Mouse (Mus musculus) intestine, embryonic 16.5 days (tissue): Measurements from ENCODE around the gene Best3. TPM values are rescaled to one million over a fixed set of nuclear protein-coding genes. Genes with fewer than 3 reads are reported as not detected.

Experiments
- ATAC-seq: fragments of 200-750 bp; cut with Nextera tagmentation; 2 replicates; pipeline ENCODE4 v1.8.0; 2017; ENCODE audit warnings: moderate TSS enrichment, moderate library complexity
- H3K27ac ChIP-seq: fragments of 300-500 bp; sonication (generic); 2 replicates; pipeline ENCODE4 v1.5.1; 2014; ENCODE audit warnings: mild to moderate bottlenecking, low read length
- H3K27me3 ChIP-seq: fragments of 300-500 bp; sonication (generic); replicated peaks from 2 replicates; pipeline ENCODE4 v1.6.1; 2014; ENCODE audit warnings: low read length, control low read depth, mixed read lengths; ENCODE audit not compliant: control insufficient read depth, insufficient read depth
- H3K36me3 ChIP-seq: fragments of 300-500 bp; sonication (generic); 2 replicates; pipeline ENCODE4 v1.6.1; 2014; ENCODE audit warnings: low read length, control low read depth; ENCODE audit not compliant: control insufficient read depth, insufficient read depth
- H3K4me1 ChIP-seq: fragments of 300-500 bp; sonication (generic); 2 replicates; pipeline ENCODE4 v1.6.1; 2014; ENCODE audit warnings: low read length, control low read depth, mixed read lengths; ENCODE audit not compliant: control insufficient read depth, insufficient read depth
- H3K4me2 ChIP-seq: fragments of 300-500 bp; sonication (generic); 2 replicates; pipeline ENCODE4 v1.6.1; 2014; ENCODE audit warnings: low read depth, low read length, control low read depth
- H3K4me3 ChIP-seq: fragments of 300-500 bp; sonication (generic); 2 replicates; pipeline ENCODE4 v1.5.1; 2014; ENCODE audit warnings: mild to moderate bottlenecking, low read length
- H3K9ac ChIP-seq: fragments of 300-500 bp; sonication (generic); 2 replicates; pipeline ENCODE4 v1.6.1; 2014; ENCODE audit warnings: low read depth, low read length
- H3K9me3 ChIP-seq: fragments of 300-500 bp; sonication (generic); 2 replicates; pipeline ENCODE4 v1.6.1; 2016; ENCODE audit warnings: low read length, control low read depth; ENCODE audit not compliant: control insufficient read depth
- WGBS: fragments of 180-500 bp; shearing (Covaris S2); extraction: QIAGEN DNeasy Blood & Tissue Kit; methylation state at CpG from one replicate; pipeline ENCODE4 v1.1.7; 2014; 5-methylcytosine and 5-hydroxymethylcytosine counted together
- polyA plus RNA-seq: library from polyadenylated mRNA; unstranded; fragments of >200 nt; fragmentation: Nextera tagmentation; extraction: Ambion mirVana; gene quantifications from 2 replicates; pipeline ENCODE4 v1.2.1, GENCODE M21; 2015

Gene Best3
- polyA plus RNA-seq, 1 experiment from 2014 or later = not detected

DNA sequence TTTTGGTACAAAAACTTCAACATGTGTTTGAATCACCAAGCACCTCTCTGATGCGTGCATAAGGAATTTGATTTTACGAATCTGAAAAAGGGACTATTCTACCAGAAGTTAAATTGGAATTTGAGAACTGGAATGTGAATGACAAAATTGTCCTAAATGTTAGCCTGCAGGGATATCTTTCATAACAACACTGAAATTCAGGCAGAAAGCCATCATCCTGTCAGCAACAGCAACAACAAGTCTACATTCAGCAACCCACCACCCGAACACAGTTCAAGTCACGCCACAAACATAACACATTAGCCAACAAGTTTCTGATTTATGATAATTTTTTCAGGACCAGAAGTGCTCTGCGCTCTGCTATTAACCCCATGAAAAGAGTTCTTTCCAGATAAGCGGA lies 30.9 kb upstream of the Best3 start:
- no peaks in the 10 kb centered on the region for H3K36me3 ChIP-seq
- no peak overlapping the region for H3K27ac ChIP-seq
- H3K4me2 ChIP-seq = no peak overlapping the region
- H3K4me3 ChIP-seq = no peak overlapping the region
- H3K9ac ChIP-seq = no peak overlapping the region
- peaks cover 7% of the 10 kb centered on the region for H3K9me3 ChIP-seq
- 93% methylated on average over 6 of the region's 6 CpGs for WGBS
- no peak for ATAC-seq
- H3K4me1 ChIP-seq = peaks cover 3% of the 10 kb centered on the region; the same call in 1 of the 2 replicates
- H3K27me3 ChIP-seq = no peaks in the 10 kb centered on the region

GRCm38 (mm10) chr10:116956483-116957158 lies 29.5 kb upstream of the Best3 start:
- H3K4me3 ChIP-seq = no peak overlapping the region
- WGBS = 94% methylated on average over 11 of the region's 11 CpGs
- peaks cover 7% of the 10 kb centered on the region for H3K9me3 ChIP-seq
- H3K9ac ChIP-seq = no peak overlapping the region
- no peaks in the 10 kb centered on the region for H3K4me1 ChIP-seq
- H3K36me3 ChIP-seq = no peaks in the 10 kb centered on the region
- no peak for ATAC-seq
- H3K4me2 ChIP-seq = no peak overlapping the region
- no peak overlapping the region for H3K27ac ChIP-seq
- no peaks in the 10 kb centered on the region for H3K27me3 ChIP-seq

GRCm38 (mm10) chr10:116957867-116958551 lies 28.1 kb upstream of the Best3 start:
- 48% methylated on average over 5 of the region's 5 CpGs for WGBS
- Histone ChIP-seq H3K9ac (no peak overlapping the region), H3K4me3 (no peak overlapping the region), H3K36me3 (no peaks in the 10 kb centered on the region), H3K4me1 (no peaks in the 10 kb centered on the region), H3K27ac (no peak overlapping the region), H3K27me3 (no peaks in the 10 kb centered on the region), H3K9me3 (peaks cover 4% of the 10 kb centered on the region; the same call in 1 of the 2 replicates), H3K4me2 (no peak overlapping the region)
- ATAC-seq = no peak

- Histone ChIP-seq H3K4me3 (no peak overlapping the region), H3K4me1 (no peaks in the 10 kb centered on the region), H3K9me3 (no peaks in the 10 kb centered on the region), H3K36me3 (no peaks in the 10 kb centered on the region), H3K27me3 (no peaks in the 10 kb centered on the region), H3K4me2 (no peak overlapping the region), H3K9ac (no peak overlapping the region), H3K27ac (no peak overlapping the region)
- no peak for ATAC-seq
- 84% methylated on average over 14 of the region's 14 CpGs for WGBS
These were observed 24.0 kb upstream of the Best3 start for GRCm38 (mm10) chr10:116962152-116962551.

DNA sequence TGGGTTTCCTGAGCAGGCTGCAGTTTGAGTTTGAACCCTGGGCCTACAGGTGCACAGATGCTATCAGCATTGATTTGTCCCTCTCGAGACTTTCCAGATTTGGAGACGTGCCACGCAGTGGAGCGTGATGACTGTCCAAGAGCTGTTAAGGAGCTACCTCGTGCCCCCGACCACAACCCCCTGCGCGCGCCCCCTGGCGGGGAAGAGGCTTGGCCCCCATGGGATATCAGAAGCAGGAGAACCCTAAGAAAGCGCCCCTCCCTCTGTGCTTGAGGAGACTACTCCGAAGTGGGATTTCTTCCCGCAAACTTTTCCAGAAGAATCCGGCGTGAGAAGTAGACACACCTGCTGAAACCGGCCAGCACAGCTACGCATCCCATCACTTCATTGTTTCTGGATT lies 23.3 kb upstream of the Best3 start:
- no peaks in the 10 kb centered on the region for H3K9me3 ChIP-seq
- H3K9ac ChIP-seq = no peak overlapping the region
- ATAC-seq = no peak
- H3K4me1 ChIP-seq = no peaks in the 10 kb centered on the region
- WGBS = 62% methylated on average over 17 of the region's 17 CpGs
- no peaks in the 10 kb centered on the region for H3K36me3 ChIP-seq
- no peak overlapping the region for H3K4me2 ChIP-seq
- H3K27ac ChIP-seq = no peak overlapping the region
- H3K27me3 ChIP-seq = no peaks in the 10 kb centered on the region
- no peak overlapping the region for H3K4me3 ChIP-seq

- Histone ChIP-seq H3K4me3 (no peak overlapping the region), H3K36me3 (no peaks in the 10 kb centered on the region), H3K4me2 (no peak overlapping the region), H3K27me3 (no peaks in the 10 kb centered on the region), H3K9me3 (no peaks in the 10 kb centered on the region), H3K9ac (no peak overlapping the region), H3K4me1 (no peaks in the 10 kb centered on the region), H3K27ac (no peak overlapping the region)
- ATAC-seq = no peak
- 72% methylated on average over 11 of the region's 11 CpGs for WGBS
These were observed 22.0 kb upstream of the Best3 start for GRCm38 (mm10) chr10:116964084-116964483.

GRCm38 (mm10) chr10:116964571-116964970 lies 21.5 kb upstream of the Best3 start:
- H3K27me3 ChIP-seq = no peaks in the 10 kb centered on the region
- ATAC-seq = no peak
- no peaks in the 10 kb centered on the region for H3K9me3 ChIP-seq
- no peak overlapping the region for H3K9ac ChIP-seq
- no peak overlapping the region for H3K4me3 ChIP-seq
- H3K36me3 ChIP-seq = no peaks in the 10 kb centered on the region
- H3K27ac ChIP-seq = no peak overlapping the region
- no peak overlapping the region for H3K4me2 ChIP-seq
- H3K4me1 ChIP-seq = no peaks in the 10 kb centered on the region
- WGBS = 80% methylated on average over 4 of the region's 4 CpGs

DNA sequence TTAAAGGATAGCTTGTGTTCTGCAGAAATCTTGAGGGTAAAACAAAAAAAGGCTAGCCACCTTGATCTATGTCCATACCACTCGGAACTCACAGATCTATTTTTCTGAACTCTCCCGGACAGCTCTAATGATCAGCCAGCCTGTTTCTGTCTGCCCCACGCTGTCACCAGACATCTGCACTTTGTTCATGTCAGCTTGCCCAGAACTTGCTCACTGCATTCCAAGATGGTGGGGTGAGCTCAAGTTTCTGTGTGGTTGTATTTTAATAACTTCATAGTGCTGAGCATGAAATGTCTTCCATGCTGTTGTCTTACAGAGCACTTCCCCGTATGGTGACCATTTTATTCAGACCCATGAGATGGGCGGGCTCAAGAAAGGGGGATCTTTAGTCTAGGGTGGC lies 20.8 kb upstream of the Best3 start:
- H3K27ac ChIP-seq = no peak overlapping the region

DNA sequence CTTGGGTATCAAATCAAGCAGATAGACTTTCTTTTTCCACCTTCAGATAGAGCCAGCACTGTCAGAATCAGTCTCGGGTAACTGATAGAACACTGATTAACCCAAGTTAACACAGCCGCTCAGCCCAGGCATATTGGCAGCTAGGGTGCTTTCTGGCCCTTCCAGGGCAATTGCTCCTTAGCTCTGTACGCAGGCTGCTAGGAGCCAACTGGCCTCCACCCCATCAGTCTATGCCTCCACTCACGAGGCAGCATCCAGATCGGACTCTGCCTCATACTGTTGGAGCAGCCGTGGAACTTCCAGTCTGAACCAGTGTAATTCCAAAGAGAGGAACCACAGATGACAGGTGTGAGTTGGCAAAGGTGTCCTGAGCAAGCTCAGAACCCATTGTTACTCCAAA lies 20.0 kb upstream of the Best3 start:
- no peak for ATAC-seq

More for the DNA sequence above, 20.8 kb upstream of the Best3 start:
- Histone ChIP-seq H3K36me3 (no peaks in the 10 kb centered on the region), H3K27me3 (no peaks in the 10 kb centered on the region), H3K4me3 (no peak overlapping the region), H3K9ac (no peak overlapping the region), H3K4me1 (no peaks in the 10 kb centered on the region), H3K9me3 (no peaks in the 10 kb centered on the region), H3K4me2 (no peak overlapping the region)
- no peak for ATAC-seq
- 53% methylated on average over 5 of the region's 5 CpGs for WGBS

More for the DNA sequence above, 20.0 kb upstream of the Best3 start:
- Histone ChIP-seq H3K4me1 (no peaks in the 10 kb centered on the region), H3K9me3 (no peaks in the 10 kb centered on the region), H3K4me3 (no peak overlapping the region), H3K27ac (no peak overlapping the region), H3K9ac (no peak overlapping the region), H3K36me3 (no peaks in the 10 kb centered on the region), H3K4me2 (no peak overlapping the region), H3K27me3 (no peaks in the 10 kb centered on the region)
- 71% methylated on average over 6 of the region's 6 CpGs for WGBS
